Mouse (Mus musculus) embryonic fibroblast, embryonic 13.5 days (primary cell): ENCODE measurements around the gene Csf2. TPM values are rescaled to one million over a fixed set of nuclear protein-coding genes. Genes with fewer than 3 reads are reported as not detected.
A peak's percentile ranks its signal among the peaks of the same experiment; 100 is the strongest.

Experiments
- H3K27ac ChIP-seq: 2 replicates; pipeline ENCODE4 v1.5.1; 2012; ENCODE audit warnings: low read length, control low read depth, inconsistent platforms; ENCODE audit not compliant: insufficient read depth
- H3K4me1 ChIP-seq: 2 replicates; pipeline ENCODE4 v1.6.1; 2011; ENCODE audit warnings: low read length; ENCODE audit not compliant: control insufficient read depth, insufficient read depth
- H3K4me3 ChIP-seq: 2 replicates; pipeline ENCODE4 v1.5.1; 2011; ENCODE audit warnings: mild to moderate bottlenecking, control low read depth, low read length; ENCODE audit not compliant: insufficient read depth
- CTCF ChIP-seq: IDR thresholded peaks from 2 replicates; pipeline ENCODE4 v1.5.1; 2011; ENCODE audit warnings: mild to moderate bottlenecking, control low read depth, low read length, moderate library complexity, borderline replicate concordance; ENCODE audit not compliant: insufficient read depth
- POLR2A ChIP-seq: IDR thresholded peaks from 2 replicates; pipeline ENCODE4 v1.6.1; 2011; ENCODE audit warnings: low read depth, mild to moderate bottlenecking, control low read depth, low read length, moderate library complexity
- polyA plus RNA-seq: library from polyadenylated mRNA; stranded (reverse); fragments of >200 nt; gene quantifications from 2 replicates; pipeline ENCODE4 v1.2.4, GENCODE M21; 2011; ENCODE audit warnings: low read depth; ENCODE audit not compliant: missing spikeins, insufficient read length

Csf2 gene
- polyA plus RNA-seq, 1 experiment, result not detected

GRCm38 (mm10) chr11:54269191-54269896 lies 19.9 kb upstream of the Csf2 start:
- Histone ChIP-seq H3K27ac (no peak overlapping the region), H3K4me1 (no peaks in the 10 kb centered on the region; the same call in 1 of the 2 replicates), H3K4me3 (no peak overlapping the region)
- no peak for TF ChIP-seq CTCF
- no peak for TF ChIP-seq POLR2A

GRCm38 (mm10) chr11:54267177-54267576 lies 17.7 kb upstream of the Csf2 start, which contains the start of gene Il3:
Il3 (minus strand) TSS chr11:54267277.
- Histone ChIP-seq H3K4me3 (no peak within 1 kb of the TSS), H3K27ac (no peak within 1 kb of the TSS), H3K4me1 (no peaks in the 10 kb centered on the region; the same call in 1 of the 2 replicates)
- TF ChIP-seq POLR2A, result no peak
- TF ChIP-seq CTCF, result no peak

GRCm38 (mm10) chr11:54264542-54264941 lies 15.1 kb upstream of the Csf2 start:
- TF ChIP-seq POLR2A (no peak), CTCF (no peak)
- no peak overlapping the region for H3K27ac ChIP-seq
- H3K4me1 ChIP-seq, result no peaks in the 10 kb centered on the region; the same call in 1 of the 2 replicates
- H3K4me3 ChIP-seq, result no peak overlapping the region

DNA sequence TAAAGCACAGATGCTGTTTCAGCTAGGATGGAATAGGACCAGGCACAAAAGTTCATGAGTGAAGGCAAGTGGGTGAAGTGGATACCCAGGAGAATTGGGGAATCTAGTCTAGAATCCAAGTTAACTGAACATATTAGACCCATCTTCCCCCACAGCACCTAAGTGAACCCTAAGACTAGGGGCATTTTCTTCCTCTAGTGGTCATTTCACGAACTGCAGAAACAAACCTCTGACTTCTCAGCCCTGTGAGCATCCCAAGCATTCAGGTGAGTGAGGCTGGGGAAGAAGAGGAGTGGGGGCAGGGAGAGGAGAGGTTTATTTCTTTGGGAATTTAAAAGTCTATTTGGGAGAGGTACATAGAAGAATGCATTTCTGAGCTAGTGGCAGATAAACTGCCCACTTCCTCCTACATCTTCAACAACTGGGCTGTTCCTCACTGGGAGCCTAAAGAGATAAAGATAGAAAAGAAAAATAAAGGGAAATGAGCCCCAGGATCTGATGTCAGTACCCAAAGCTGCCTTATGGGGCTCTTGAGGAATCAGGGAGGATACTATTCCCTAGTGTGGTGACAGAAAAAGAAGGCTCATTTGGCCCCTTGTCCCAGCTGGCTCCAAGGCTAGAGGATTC lies 14.1 kb upstream of the Csf2 start:
- H3K4me3 ChIP-seq, result no peak overlapping the region
- no peak overlapping the region for H3K27ac ChIP-seq
- no peak for TF ChIP-seq CTCF
- TF ChIP-seq POLR2A, result no peak
- H3K4me1 ChIP-seq, result no peaks in the 10 kb centered on the region

DNA sequence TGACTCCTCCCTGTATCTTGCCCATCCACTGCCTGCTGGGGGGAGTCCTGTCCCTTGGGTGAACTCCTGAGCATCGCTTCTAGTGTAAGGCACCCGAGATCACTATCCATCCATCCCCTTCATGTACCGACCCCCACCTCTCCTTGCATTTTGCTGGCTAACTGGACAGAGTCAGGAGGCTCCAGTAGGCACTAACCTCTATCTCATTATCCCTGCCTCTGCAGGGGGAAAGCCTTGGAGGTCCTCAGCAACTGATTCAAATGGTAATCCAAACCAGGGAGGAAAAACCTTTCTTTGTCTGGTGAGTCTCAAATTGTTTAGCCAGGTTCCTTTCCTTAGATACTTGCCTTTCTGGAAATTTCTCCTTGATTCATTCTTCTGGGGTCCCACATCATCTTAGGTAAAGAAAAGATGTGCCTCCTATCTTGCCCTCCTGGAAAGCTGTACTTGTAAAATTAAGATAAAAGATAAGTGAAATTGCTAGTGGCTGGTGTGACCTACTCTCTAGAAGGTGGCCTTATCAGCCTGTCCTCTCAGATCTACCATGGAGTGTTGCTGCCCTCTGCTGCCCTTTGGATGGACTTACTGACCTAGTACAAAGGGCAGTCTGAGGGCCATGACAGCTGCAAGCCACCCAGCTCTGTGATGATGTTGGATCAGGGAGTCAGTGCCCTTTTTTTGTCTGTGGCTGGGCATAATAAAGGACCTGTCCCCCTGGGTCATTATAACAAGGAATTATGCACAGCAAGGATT lies 7.3 kb upstream of the Csf2 start:
- no peak overlapping the region for H3K4me3 ChIP-seq
- no peaks in the 10 kb centered on the region for H3K4me1 ChIP-seq
- H3K27ac ChIP-seq, result no peak overlapping the region
- TF ChIP-seq CTCF (peak; percentile 84; the same call in 1 of the 2 replicates), POLR2A (no peak)

DNA sequence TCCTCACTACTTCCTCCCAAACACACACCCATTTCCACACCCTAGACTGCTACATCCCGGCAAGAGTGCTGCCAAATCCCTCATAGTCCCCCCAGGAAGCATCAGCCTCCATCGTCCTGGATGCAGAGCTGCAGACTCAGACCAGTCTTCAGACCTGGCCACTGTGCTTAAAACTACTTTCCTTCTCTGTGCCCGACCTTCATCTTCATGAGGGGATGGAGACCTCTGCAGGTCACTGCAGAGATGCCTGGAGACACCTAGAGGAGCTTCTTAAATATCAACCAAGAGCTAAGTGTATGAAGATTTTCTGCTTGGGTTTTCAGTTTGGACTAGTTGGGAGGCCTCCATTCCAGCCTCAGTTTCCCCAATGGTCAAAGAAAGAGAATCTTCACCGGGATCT lies 4.6 kb upstream of the Csf2 start:
- H3K4me1 ChIP-seq, result no peaks in the 10 kb centered on the region
- no peak overlapping the region for H3K4me3 ChIP-seq
- H3K27ac ChIP-seq, result no peak overlapping the region
- peak; percentile 34; the same call in 1 of the 2 replicates for TF ChIP-seq CTCF
- TF ChIP-seq POLR2A, result no peak

- TF ChIP-seq CTCF (no peak), POLR2A (no peak)
- Histone ChIP-seq H3K27ac (no peak overlapping the region), H3K4me1 (no peaks in the 10 kb centered on the region), H3K4me3 (no peak overlapping the region)
Measured at GRCm38 (mm10) chr11:54250575-54250974, 1.1 kb upstream of the Csf2 start.

DNA sequence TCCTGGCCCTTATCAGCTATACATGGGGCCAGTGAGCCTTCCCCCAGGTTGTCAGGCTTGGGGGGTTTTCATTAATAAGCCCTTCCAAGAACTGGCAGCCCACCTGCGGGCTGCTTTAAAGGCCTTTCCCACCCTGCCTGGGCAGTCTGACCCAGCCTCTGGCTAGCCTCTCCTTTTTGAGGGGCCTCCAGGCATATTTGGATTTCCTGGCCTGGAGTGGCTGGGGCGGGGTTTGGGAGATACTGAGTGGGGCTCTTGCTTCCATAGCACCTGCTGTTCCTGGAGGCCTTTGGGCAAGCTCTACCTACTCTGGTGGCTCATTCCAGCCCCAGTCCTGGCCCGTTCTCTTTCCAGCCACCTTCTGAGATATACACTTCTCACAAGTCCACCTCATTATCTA lies 281 bp upstream of the Csf2 start:
- H3K4me3 ChIP-seq, result no peak overlapping the region
- no peak for TF ChIP-seq POLR2A
- TF ChIP-seq CTCF, result no peak
- no peak overlapping the region for H3K27ac ChIP-seq
- no peaks in the 10 kb centered on the region for H3K4me1 ChIP-seq

GRCm38 (mm10) chr11:54247251-54247950 lies 2.1 kb downstream of the Csf2 start:
- no peak overlapping the region for H3K27ac ChIP-seq
- TF ChIP-seq CTCF, result no peak
- no peak for TF ChIP-seq POLR2A
- no peaks in the 10 kb centered on the region for H3K4me1 ChIP-seq
- H3K4me3 ChIP-seq, result no peak overlapping the region

DNA sequence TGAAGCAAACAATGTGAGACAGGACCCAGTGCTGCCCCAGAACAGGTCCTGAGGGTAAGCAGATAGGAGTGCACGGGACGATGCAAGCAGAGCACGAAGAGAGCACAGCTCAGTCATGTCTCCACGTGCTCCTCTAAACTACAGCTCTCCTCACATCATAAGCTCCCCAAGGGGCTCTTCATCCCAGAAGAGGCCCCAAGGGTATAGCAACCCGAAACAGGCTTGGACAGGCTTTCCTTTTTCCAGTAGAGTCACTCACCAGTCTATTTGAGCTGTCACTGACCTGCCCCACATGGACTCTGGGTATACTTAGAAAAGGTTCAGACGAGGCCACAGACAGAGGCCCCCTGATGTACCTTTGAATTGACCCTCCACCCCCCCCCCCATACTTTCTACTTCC lies 5.0 kb downstream of the Csf2 start:
- no peak for TF ChIP-seq CTCF
- no peak for TF ChIP-seq POLR2A
- no peak overlapping the region for H3K27ac ChIP-seq
- no peak overlapping the region for H3K4me3 ChIP-seq
- H3K4me1 ChIP-seq, result no peaks in the 10 kb centered on the region
